Mouse (Mus musculus) midbrain, embryonic 15.5 days (tissue): ENCODE measurements at regions not wholly inside any gene's neighbourhood (a gene's known extent, or its start where the extent isn't known, plus 50 kb on each side); places are given as distances from the start of the nearest gene placed in this dataset.

ENCODE experiments used
- ATAC-seq: fragments of 200-750 bp; cut with Nextera tagmentation; replicated peaks from 2 replicates; pipeline ENCODE4 v1.8.0; 2017; ENCODE audit warnings: moderate TSS enrichment
- H3K27ac ChIP-seq: fragments of 300-500 bp; sonication (generic); 2 replicates; pipeline ENCODE4 v1.5.1; 2015; ENCODE audit warnings: mild to moderate bottlenecking, inconsistent platforms
- H3K27me3 ChIP-seq: fragments of 300-500 bp; sonication (generic); replicated peaks from 2 replicates; pipeline ENCODE4 v1.6.1; 2015; ENCODE audit warnings: inconsistent platforms
- H3K36me3 ChIP-seq: fragments of 300-500 bp; sonication (generic); replicated peaks from 2 replicates; pipeline ENCODE4 v1.6.1; 2015; ENCODE audit warnings: inconsistent platforms
- H3K4me1 ChIP-seq: fragments of 300-500 bp; sonication (generic); 2 replicates; pipeline ENCODE4 v1.6.1; 2015; ENCODE audit warnings: inconsistent platforms
- H3K4me2 ChIP-seq: fragments of 300-500 bp; sonication (generic); 2 replicates; pipeline ENCODE4 v1.6.1; 2015; ENCODE audit warnings: inconsistent platforms, mild to moderate bottlenecking, moderate library complexity
- H3K4me3 ChIP-seq: fragments of 300-500 bp; sonication (generic); 2 replicates; pipeline ENCODE4 v1.5.1; 2015; ENCODE audit warnings: mild to moderate bottlenecking, inconsistent platforms
- H3K9ac ChIP-seq: fragments of 300-500 bp; sonication (generic); 2 replicates; pipeline ENCODE4 v1.6.1; 2015; ENCODE audit warnings: mild to moderate bottlenecking, inconsistent platforms
- H3K9me3 ChIP-seq: fragments of 300-500 bp; sonication (generic); 2 replicates; pipeline ENCODE4 v1.6.1; 2016; ENCODE audit warnings: inconsistent platforms
- WGBS: fragments of 180-500 bp; shearing (Covaris S2); methylation state at CpG from one replicate; pipeline ENCODE4 v1.1.7; 2015; ENCODE audit warnings: mixed read lengths; 5-methylcytosine and 5-hydroxymethylcytosine counted together

DNA sequence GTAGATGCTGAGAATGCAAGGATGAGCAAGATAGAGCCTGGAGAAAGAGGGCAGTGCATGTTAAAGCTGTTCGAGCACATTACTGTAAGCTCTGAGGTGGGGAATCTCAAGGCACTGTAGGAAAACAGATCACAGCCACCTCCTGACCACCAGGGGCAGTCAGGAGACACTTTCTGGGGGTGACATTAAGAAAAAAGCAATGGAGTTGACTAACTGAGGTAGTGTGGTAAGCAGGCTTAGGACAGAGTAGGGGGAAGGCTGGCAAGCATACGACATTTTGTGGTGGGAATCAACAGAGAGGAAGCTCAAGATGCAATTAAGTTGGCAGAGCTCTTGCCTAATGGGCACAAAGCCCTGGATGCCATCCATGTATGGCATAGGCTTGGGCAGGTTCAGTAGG, 172.9 kb upstream of the Ercc4 start:
- 92% methylated on average over 2 of the region's 2 CpGs for WGBS
- Histone ChIP-seq H3K27ac (no peak overlapping the region), H3K36me3 (no peaks in the 10 kb centered on the region), H3K4me2 (no peak overlapping the region), H3K4me3 (no peak overlapping the region), H3K4me1 (no peaks in the 10 kb centered on the region), H3K27me3 (no peaks in the 10 kb centered on the region), H3K9ac (no peak overlapping the region), H3K9me3 (no peaks in the 10 kb centered on the region)
- no peak for ATAC-seq

DNA sequence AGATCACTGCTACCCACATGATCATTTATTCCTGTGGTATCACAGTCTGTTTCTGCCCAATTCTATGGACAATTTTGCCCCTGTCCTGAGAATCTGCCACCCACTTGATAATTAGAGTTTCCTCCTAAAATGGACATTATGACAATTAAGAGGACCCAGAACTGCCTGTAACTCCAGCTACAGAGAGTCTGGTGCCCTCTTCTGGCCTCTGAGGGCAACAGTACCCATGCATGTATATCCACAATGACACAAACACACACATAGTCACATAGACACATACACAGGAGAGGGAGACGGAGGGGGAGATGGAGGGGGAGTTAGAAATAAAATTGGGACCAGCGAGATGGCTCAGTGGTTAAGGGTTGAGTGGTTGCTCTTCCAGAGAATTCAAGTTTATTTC, 170.9 kb upstream of the Ercc4 start:
- H3K27ac ChIP-seq: no peak overlapping the region
- no peak overlapping the region for H3K4me2 ChIP-seq
- no peaks in the 10 kb centered on the region for H3K9me3 ChIP-seq
- no peaks in the 10 kb centered on the region for H3K27me3 ChIP-seq
- H3K4me3 ChIP-seq: no peak overlapping the region
- no peak overlapping the region for H3K9ac ChIP-seq
- ATAC-seq: no peak
- H3K4me1 ChIP-seq: no peaks in the 10 kb centered on the region
- WGBS: 94% methylated on average over 2 of the region's 2 CpGs
- H3K36me3 ChIP-seq: no peaks in the 10 kb centered on the region

DNA sequence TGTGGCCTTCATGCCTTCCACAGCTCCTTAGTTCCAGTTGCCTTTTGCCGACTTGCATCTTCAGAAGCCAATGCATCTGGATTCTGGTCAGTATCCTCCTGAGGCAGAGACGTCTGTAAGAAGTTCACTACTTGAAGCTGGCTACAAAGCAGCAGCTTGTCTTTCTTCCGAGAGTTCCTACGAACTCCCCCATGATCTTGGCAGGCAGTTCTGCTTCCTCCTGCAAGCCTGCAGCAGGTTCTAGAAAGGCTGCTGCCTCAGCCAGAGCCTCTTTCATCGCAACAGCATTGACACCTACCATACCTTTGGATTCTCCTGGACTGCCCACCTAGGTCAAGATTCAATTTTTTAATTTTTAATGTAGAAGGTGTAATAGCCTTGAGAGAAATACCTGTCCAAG, 158.3 kb upstream of the Ercc4 start:
- 92% methylated on average over 5 of the region's 5 CpGs for WGBS
- Histone ChIP-seq H3K9me3 (no peaks in the 10 kb centered on the region), H3K9ac (no peak overlapping the region), H3K27ac (no peak overlapping the region), H3K4me2 (no peak overlapping the region), H3K4me3 (no peak overlapping the region), H3K36me3 (no peaks in the 10 kb centered on the region), H3K27me3 (no peaks in the 10 kb centered on the region), H3K4me1 (no peaks in the 10 kb centered on the region)
- no peak for ATAC-seq

DNA sequence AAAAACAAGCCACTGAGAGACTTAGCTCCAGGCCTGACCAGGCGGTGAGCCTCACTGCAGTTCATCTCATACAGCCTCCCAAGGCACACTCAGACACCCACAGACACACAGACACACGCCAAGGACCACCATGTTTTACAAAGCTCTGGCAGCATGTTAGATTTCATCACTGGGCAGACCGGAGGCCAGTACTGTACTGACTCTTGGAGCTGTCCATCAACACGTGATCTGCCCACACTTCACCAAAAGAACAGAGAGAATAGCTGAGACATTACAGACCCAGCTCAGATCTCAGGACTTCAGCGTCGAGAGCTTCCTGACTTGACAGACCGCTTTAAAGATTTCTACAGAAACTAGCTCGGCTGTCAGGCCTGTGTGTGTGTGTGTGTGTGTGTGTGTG, 155.5 kb upstream of the Ercc4 start:
- Histone ChIP-seq H3K9me3 (no peaks in the 10 kb centered on the region), H3K4me1 (no peaks in the 10 kb centered on the region), H3K9ac (no peak overlapping the region), H3K4me2 (no peak overlapping the region), H3K4me3 (no peak overlapping the region), H3K27ac (no peak overlapping the region), H3K36me3 (no peaks in the 10 kb centered on the region), H3K27me3 (no peaks in the 10 kb centered on the region)
- WGBS: 81% methylated on average over 8 of the region's 8 CpGs
- no peak for ATAC-seq

DNA sequence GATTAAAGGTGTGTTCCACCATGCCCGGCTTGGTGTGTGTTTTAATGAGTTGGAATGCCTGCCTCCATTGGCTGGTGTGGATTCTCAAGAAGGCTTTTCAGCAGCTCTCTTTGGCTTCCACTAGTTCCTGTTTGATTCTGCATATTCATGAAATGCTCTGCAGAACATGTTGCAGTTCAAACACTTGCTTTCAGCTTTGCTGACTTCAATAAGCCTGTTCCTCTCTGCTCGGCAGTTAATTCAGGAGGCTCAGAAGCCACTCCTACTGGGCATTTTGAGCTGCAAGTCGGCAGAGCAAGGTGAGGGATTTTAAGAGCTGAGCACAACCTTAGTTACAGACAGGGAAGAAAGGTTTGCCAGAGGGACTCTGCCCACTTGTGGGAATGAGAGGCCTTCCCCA, 153.1 kb upstream of the Ercc4 start:
- H3K27ac ChIP-seq: no peak overlapping the region

DNA sequence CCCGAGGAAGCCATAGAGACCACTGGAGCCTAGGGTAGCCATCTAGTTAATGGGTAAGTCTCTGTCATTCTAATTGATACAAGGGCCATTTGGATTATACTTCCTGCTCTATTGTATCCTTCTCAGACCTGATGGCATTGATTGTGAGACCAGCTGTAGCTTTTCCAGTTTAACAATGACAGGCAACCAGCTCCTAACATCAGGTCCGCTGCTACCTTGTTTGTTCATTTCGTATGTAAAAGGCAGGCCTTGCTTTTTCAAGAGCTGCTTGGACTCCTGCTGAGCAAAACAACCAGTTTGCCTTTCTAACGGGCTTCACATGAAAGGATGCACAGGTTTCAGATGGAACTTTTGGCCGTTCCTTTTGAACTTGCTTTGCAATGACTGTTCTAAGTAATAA, 148.6 kb upstream of the Ercc4 start:
- Histone ChIP-seq H3K4me1 (no peaks in the 10 kb centered on the region), H3K4me2 (no peak overlapping the region), H3K4me3 (no peak overlapping the region), H3K27ac (no peak overlapping the region), H3K36me3 (no peaks in the 10 kb centered on the region), H3K27me3 (no peaks in the 10 kb centered on the region), H3K9me3 (no peaks in the 10 kb centered on the region), H3K9ac (no peak overlapping the region)
- ATAC-seq: no peak
- 46% methylated on average over 5 of the region's 5 CpGs for WGBS

More for the DNA sequence above, 153.1 kb upstream of the Ercc4 start:
- no peaks in the 10 kb centered on the region for H3K27me3 ChIP-seq
- H3K4me3 ChIP-seq: no peak overlapping the region
- H3K9ac ChIP-seq: no peak overlapping the region
- no peaks in the 10 kb centered on the region for H3K4me1 ChIP-seq
- WGBS: 55% methylated on average over 3 of the region's 3 CpGs
- no peaks in the 10 kb centered on the region for H3K9me3 ChIP-seq
- H3K36me3 ChIP-seq: no peaks in the 10 kb centered on the region
- ATAC-seq: no peak
- H3K4me2 ChIP-seq: no peak overlapping the region

DNA sequence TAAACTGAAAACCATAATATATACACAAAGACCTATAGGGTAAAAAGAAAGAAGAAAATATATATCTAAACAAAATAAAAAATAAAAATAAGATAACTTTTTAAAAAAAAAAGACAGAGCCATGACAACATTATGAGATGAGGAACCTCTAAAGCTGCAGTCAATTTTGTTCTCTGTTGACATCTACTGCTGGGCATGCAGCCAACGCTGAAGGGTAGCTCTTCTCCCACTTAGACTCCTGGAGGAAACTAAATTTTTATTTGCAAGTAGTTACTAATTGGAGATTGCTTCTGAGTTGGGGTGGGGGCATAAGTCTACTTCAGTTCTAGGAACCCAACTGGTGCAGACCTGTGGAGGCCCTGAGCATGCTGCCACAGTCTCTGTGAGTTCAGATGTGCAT, 126.8 kb upstream of the Ercc4 start:
- Histone ChIP-seq H3K27me3 (no peaks in the 10 kb centered on the region), H3K4me1 (no peaks in the 10 kb centered on the region), H3K4me3 (no peak overlapping the region), H3K36me3 (no peaks in the 10 kb centered on the region), H3K9ac (no peak overlapping the region), H3K27ac (no peak overlapping the region), H3K4me2 (no peak overlapping the region), H3K9me3 (no peaks in the 10 kb centered on the region)
- WGBS: 72% methylated on average over 1 of the region's 1 CpGs
- ATAC-seq: no peak

DNA sequence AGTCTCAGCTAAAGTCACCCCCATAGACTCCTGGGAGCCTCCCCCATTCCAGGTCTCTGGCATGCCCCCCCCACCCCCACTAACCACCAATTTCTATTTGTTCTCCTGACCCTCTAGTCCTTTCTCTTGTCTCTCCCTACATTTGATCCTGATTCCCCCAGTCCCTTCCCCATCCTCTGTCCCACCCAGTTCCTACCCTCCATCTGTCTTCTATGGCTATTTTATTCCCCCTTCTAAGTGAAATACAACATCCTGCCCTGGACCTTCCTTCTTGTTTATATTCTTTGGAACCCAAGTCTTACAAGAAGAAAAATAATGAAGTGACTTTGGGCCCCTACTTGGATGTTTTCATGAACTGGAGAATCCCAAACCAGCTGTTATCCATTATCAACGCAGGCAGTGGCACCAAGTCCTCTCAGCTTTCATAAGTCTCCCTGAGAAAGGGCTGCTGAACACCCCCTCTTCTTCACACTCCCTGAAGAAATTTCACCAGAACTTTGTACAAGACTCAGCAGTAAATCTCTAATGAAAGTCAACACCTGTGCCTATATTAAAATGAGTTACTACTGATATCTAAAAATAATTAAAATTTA, 108.1 kb upstream of the Ercc4 start:
- 79% methylated on average over 1 of the region's 1 CpGs for WGBS
- H3K27me3 ChIP-seq: no peaks in the 10 kb centered on the region

DNA sequence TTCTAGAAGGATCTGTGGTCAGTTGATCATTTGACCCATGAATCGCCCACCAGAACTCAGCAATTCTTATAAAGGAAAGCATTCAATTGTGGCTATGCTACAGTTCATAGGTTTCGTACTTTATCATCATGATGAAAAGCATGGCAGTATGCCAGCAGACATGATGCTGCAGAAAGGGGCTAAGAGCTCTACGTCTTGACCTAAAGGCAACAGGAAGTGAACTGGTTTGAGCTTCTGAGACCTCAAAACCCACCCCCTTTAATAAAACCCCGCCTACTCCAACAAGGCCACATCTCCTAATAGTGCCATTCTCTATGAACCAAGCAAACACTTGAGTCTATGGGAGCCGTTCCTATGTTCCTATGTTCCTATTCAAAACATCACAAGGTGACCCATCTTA, 96.6 kb upstream of the Ercc4 start:
- Histone ChIP-seq H3K27me3 (no peaks in the 10 kb centered on the region), H3K9ac (no peak overlapping the region), H3K27ac (no peak overlapping the region), H3K4me3 (no peak overlapping the region), H3K9me3 (no peaks in the 10 kb centered on the region), H3K36me3 (no peaks in the 10 kb centered on the region), H3K4me2 (no peak overlapping the region), H3K4me1 (no peaks in the 10 kb centered on the region)
- 88% methylated on average over 5 of the region's 5 CpGs for WGBS
- ATAC-seq: no peak

More for the DNA sequence above, 108.1 kb upstream of the Ercc4 start:
- no peak overlapping the region for H3K4me2 ChIP-seq
- ATAC-seq: no peak
- H3K4me3 ChIP-seq: no peak overlapping the region
- H3K9ac ChIP-seq: no peak overlapping the region
- H3K9me3 ChIP-seq: no peaks in the 10 kb centered on the region
- H3K36me3 ChIP-seq: no peaks in the 10 kb centered on the region
- H3K27ac ChIP-seq: no peak overlapping the region
- H3K4me1 ChIP-seq: no peaks in the 10 kb centered on the region

DNA sequence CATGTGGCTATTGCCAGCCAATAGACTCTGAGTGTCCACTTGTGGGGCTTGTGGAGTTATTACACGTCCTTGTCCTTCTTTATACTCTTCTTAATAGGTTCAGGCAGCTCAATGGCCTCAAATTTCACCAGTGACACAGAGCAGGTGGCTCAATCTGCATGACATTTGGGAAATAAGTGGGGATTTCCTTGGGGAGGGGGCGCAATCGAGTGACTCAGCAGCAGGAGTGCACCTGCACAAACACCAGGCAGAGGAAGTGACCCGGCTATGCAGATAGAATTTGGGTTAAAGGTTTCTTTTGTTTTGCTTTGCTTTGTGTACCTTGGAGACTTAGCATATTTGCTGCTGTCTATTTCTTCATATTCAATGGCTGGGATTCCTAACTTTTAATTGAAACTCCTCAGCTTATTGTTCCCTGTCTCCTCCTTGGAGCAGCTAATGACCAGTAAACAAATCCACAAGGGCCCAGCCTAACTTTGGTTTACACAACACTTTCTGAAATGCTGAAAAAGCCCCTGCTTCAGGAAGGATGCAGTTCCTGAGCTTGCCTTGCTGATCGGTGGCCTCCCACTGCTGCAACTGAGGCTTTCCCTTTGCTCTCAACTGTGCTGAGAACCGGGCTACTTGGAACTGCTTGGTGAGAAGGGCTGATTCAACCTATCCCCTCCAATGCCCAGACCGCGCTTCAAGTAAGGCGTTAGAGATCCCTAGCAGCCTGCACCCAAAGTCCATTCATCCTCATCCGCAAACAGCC, 95.4 kb upstream of the Ercc4 start:
- no peaks in the 10 kb centered on the region for H3K27me3 ChIP-seq
- H3K4me2 ChIP-seq: no peak overlapping the region
- WGBS: 51% methylated on average over 10 of the region's 10 CpGs
- H3K4me3 ChIP-seq: no peak overlapping the region
- no peaks in the 10 kb centered on the region for H3K9me3 ChIP-seq
- H3K9ac ChIP-seq: no peak overlapping the region
- no peak for ATAC-seq
- H3K4me1 ChIP-seq: no peaks in the 10 kb centered on the region
- H3K27ac ChIP-seq: no peak overlapping the region
- no peaks in the 10 kb centered on the region for H3K36me3 ChIP-seq

DNA sequence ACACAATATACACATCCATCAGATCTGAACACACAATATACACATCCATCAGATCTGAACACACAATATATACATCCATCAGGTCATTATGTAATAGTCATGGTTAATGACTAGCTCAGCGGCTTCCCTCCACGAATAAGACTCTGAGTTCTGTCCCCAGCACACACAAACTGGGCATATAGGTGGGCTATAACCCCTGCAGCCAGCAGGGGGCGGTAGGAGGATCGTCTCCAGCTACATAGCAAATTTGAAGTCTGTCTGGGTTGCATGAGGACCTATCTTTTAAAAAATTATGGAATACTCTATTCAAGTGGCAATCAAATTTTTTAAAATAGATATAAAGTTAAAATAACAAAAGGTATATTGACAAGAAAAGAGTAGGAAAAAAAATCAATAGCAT, 86.6 kb upstream of the Ercc4 start:
- WGBS: 56% methylated on average over 4 of the region's 4 CpGs

DNA sequence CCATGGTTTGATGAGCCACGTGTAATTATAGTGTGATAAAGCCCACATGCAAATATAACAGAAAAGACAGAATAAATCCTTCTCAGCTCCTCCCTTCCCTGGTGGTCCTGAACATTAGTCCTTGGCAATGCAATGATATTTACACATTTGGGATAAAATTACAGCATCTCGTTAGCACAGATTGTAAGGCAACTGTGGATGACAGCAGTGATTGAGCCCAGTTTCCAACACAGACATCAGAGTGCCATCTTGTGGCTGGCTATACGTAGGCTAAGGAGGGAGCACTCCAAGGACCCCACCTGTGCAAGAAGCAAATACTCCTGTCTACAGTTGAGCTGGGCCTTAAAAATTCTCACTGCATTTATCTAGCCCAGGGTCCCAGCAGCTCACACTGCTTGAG, 84.1 kb upstream of the Ercc4 start:
- WGBS: 43% methylated on average over 3 of the region's 3 CpGs
- H3K27ac ChIP-seq: no peak overlapping the region
- no peaks in the 10 kb centered on the region for H3K4me1 ChIP-seq
- H3K9me3 ChIP-seq: no peaks in the 10 kb centered on the region
- H3K4me2 ChIP-seq: no peak overlapping the region
- H3K36me3 ChIP-seq: no peaks in the 10 kb centered on the region
- peak; percentile 87 for ATAC-seq
- no peak overlapping the region for H3K9ac ChIP-seq
- H3K27me3 ChIP-seq: no peaks in the 10 kb centered on the region
- no peak overlapping the region for H3K4me3 ChIP-seq

More for the DNA sequence above, 86.6 kb upstream of the Ercc4 start:
- Histone ChIP-seq H3K4me1 (no peaks in the 10 kb centered on the region), H3K27ac (no peak overlapping the region), H3K9ac (no peak overlapping the region), H3K27me3 (no peaks in the 10 kb centered on the region), H3K36me3 (no peaks in the 10 kb centered on the region), H3K9me3 (no peaks in the 10 kb centered on the region), H3K4me3 (no peak overlapping the region), H3K4me2 (no peak overlapping the region)
- ATAC-seq: no peak

DNA sequence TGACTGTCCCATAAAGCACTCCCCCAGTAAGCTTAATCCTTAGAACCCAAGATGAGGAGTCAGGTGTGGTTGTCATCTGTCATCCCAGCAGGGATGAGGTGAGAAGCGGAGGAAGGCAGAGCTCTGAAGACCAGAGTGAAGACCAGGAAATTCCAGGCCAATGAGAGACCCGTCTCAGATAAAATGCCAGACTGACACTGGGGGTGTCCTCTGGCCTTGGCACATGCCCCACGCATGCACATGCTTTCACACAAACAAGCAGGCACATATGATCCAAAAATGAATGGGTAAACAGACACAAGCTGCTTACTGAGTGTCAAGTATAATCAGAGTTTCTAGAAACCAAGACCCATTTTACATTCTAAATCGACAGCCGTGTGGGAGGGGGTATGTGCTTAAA, 75.3 kb upstream of the Ercc4 start:
- H3K9ac ChIP-seq: no peak overlapping the region
- 84% methylated on average over 5 of the region's 5 CpGs for WGBS
- H3K36me3 ChIP-seq: no peaks in the 10 kb centered on the region
- no peaks in the 10 kb centered on the region for H3K9me3 ChIP-seq
- H3K4me2 ChIP-seq: no peak overlapping the region
- ATAC-seq: no peak
- H3K4me1 ChIP-seq: no peaks in the 10 kb centered on the region
- no peaks in the 10 kb centered on the region for H3K27me3 ChIP-seq
- no peak overlapping the region for H3K27ac ChIP-seq
- H3K4me3 ChIP-seq: no peak overlapping the region
